Mouse (Mus musculus) ES-E14 (cell line): Measurements from ENCODE around the gene Gm10337.

ENCODE experiments used
- HCFC1 ChIP-seq: IDR thresholded peaks from 2 replicates; pipeline ENCODE4 v1.6.1; 2012; ENCODE audit warnings: low read length, inconsistent platforms, borderline replicate concordance; ENCODE audit not compliant: insufficient read depth
- MAFK ChIP-seq: IDR thresholded peaks from 2 replicates; pipeline ENCODE4 v1.6.1; 2014; ENCODE audit warnings: mild to moderate bottlenecking, low read depth, low read length, inconsistent platforms; ENCODE audit not compliant: insufficient read depth
- ZC3H11A ChIP-seq: IDR thresholded peaks from 2 replicates; pipeline ENCODE4 v1.6.1; 2012; ENCODE audit warnings: low read depth, mild to moderate bottlenecking, inconsistent platforms, low read length, borderline replicate concordance

DNA sequence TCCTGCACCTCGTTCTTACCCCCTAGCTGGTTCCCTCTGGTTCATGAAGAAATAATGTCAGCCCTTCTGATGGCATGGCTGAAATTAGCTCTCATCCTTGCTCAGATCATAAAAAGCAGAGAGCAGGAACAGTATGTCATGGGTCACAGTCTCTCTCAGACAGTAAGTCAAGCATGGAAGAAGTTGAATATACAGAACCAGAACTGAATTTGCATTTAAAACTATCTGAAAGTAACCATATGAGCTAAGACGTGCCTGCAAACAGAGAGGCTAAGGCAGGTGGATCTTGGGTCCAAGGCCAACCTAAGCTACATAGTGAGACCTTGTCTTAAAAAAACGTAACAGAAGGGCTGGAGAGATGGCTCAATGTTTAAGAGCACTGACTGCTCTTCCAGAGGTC, 9.5 kb downstream of the Gm10337 start:
- TF ChIP-seq HCFC1, result no peak
- TF ChIP-seq MAFK, result no peak
- TF ChIP-seq ZC3H11A, result no peak
